Mouse (Mus musculus) limb, embryonic 11.5 days (tissue): ENCODE measurements around the gene Eno2. TPM values are rescaled to one million over a fixed set of nuclear protein-coding genes. Genes with fewer than 3 reads are reported as not detected.
"Not testable (repeated sequence)": the region's sequence is repeated elsewhere in the genome, so short reads cannot be mapped to it uniquely, and the experiment has no call there.

Experiments
- ATAC-seq: fragments of 200-750 bp; cut with Nextera tagmentation; 2 replicates; pipeline ENCODE4 v1.8.0; 2017; ENCODE audit warnings: low read depth; ENCODE audit not compliant: insufficient number of reproducible peaks, low FRiP score, low TSS enrichment
- DNase-seq: peaks from one replicate; pipeline ENCODE4 v3.0.0-alpha.2; 2015; ENCODE audit warnings: low spot score
- H3K27ac ChIP-seq: fragments of 300-500 bp; sonication (generic); replicated peaks from 2 replicates; pipeline ENCODE4 v1.5.1; 2014; ENCODE audit warnings: low read depth, mild to moderate bottlenecking, low read length
- H3K27me3 ChIP-seq: fragments of 300-500 bp; sonication (generic); 2 replicates; pipeline ENCODE4 v1.6.1; 2014; ENCODE audit warnings: mild to moderate bottlenecking, low read length, mixed read lengths; ENCODE audit not compliant: control insufficient read depth, insufficient read depth
- H3K36me3 ChIP-seq: fragments of 300-500 bp; sonication (generic); 2 replicates; pipeline ENCODE4 v1.6.1; 2014; ENCODE audit warnings: mild to moderate bottlenecking, low read length, moderate library complexity, mixed read lengths; ENCODE audit not compliant: control insufficient read depth, insufficient read depth
- H3K4me1 ChIP-seq: fragments of 300-500 bp; sonication (generic); 2 replicates; pipeline ENCODE4 v1.6.1; 2014; ENCODE audit warnings: low read length, mixed read lengths; ENCODE audit not compliant: control insufficient read depth, insufficient read depth
- H3K4me2 ChIP-seq: fragments of 300-500 bp; sonication (generic); 2 replicates; pipeline ENCODE4 v1.6.1; 2014; ENCODE audit warnings: low read depth, mild to moderate bottlenecking, moderate library complexity; ENCODE audit not compliant: severe bottlenecking
- H3K4me3 ChIP-seq: fragments of 300-500 bp; sonication (generic); 2 replicates; pipeline ENCODE4 v1.5.1; 2014; ENCODE audit warnings: low read depth, low read length
- H3K9ac ChIP-seq: fragments of 300-500 bp; sonication (generic); 2 replicates; pipeline ENCODE4 v1.6.1; 2014; ENCODE audit warnings: mild to moderate bottlenecking, low read length
- H3K9me3 ChIP-seq: fragments of 300-500 bp; sonication (generic); 2 replicates; pipeline ENCODE4 v1.6.1; 2016; ENCODE audit warnings: low read length; ENCODE audit not compliant: control insufficient read depth
- WGBS: fragments of 180-500 bp; shearing (Covaris S2); extraction: QIAGEN DNeasy Blood & Tissue Kit; methylation state at CpG from one replicate; pipeline ENCODE4 v1.1.7; 2014; 5-methylcytosine and 5-hydroxymethylcytosine counted together
- polyA plus RNA-seq: library from polyadenylated mRNA; unstranded; fragments of >200 nt; fragmentation: Nextera tagmentation; extraction: Ambion mirVana; gene quantifications from 2 replicates; pipeline ENCODE4 v1.2.1, GENCODE M21; 2014

Gene Eno2
- polyA plus RNA-seq, 1 experiment from 2014 or later = 3.0 TPM

DNA sequence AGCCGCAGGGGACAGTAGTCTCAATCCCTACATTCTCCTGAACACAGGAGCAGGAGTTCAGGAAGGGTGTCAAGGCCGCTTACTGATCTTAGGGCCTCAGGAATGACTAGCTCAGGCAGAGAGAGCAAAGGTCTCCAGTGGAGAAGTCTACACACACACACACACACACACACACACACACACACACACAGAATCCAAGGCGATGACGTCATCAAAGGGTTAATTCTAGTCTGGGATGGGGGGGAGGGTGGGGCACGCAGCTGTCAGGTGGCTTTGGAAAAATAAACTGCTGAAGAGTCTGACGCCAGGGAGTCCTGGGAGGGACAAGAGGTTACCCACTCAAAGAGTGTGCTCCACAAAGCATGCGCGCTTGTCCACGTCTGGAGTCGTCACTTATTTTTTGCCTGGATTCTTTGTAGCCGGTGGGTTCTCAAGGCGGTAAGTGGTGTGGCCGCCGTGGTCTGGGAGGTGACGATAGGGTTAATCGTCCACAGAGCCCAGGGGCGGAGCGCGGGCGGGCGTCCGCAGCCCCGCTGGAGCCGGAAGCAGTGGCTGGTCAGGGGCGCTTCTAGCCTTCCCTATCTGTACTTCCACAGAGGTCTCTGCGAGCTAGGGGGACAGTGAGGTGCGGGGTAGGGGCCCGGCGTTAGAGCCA, 39.0 kb upstream of the Eno2 start, which contains the start of gene Spsb2:
Gene Spsb2 (plus strand): TSS at position 304 of the 655 bp plus-strand sequence.
- Histone ChIP-seq H3K27ac (peak within 1 kb of the TSS; percentile 80), H3K4me3 (peak within 1 kb of the TSS; percentile 56), H3K36me3 (peaks cover 9% of the 10 kb centered on the region; the same call in 1 of the 2 replicates), H3K9me3 (no peaks in the 10 kb centered on the region), H3K4me1 (peaks cover 15% of the 10 kb centered on the region; the same call in 1 of the 2 replicates), H3K27me3 (no peaks in the 10 kb centered on the region), H3K9ac (peak within 1 kb of the TSS; percentile 64), H3K4me2 (peak within 1 kb of the TSS; percentile 95)
- 4% methylated on average over 29 of the region's 29 CpGs for WGBS
- peak; percentile 82 for DNase-seq
- ATAC-seq = peak; percentile 36; the same call in 1 of the 2 replicates

DNA sequence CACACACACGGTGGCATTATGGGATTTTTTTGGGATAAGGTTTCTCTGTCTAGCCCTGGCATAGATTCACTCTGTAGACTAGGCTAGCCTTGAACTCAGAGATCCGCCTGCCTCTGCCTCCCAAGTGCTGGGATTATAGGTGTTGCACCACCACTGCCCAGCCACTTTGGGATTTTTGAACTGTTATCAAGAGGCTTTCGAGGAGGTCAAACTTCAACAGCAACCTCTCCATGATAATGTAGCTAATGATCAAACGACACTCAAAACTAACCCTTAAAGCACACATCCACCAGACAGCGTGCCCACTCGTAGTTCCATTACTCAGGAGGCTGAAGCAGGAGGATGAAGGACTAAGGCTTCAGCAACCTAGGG, 38.5 kb upstream of the Eno2 start:
- no peak overlapping the region for H3K27ac ChIP-seq
- H3K4me2 ChIP-seq = peak overlapping the region; percentile 95; the same call in 1 of the 2 replicates
- H3K36me3 ChIP-seq = peaks cover 9% of the 10 kb centered on the region; the same call in 1 of the 2 replicates
- no peaks in the 10 kb centered on the region for H3K9me3 ChIP-seq
- ATAC-seq (no peak), DNase-seq (no peak)
- WGBS = 85% methylated on average over 6 of the region's 6 CpGs
- peaks cover 12% of the 10 kb centered on the region; the same call in 1 of the 2 replicates for H3K4me1 ChIP-seq
- H3K9ac ChIP-seq = no peak overlapping the region
- H3K27me3 ChIP-seq = no peaks in the 10 kb centered on the region
- peak overlapping the region; percentile 56 for H3K4me3 ChIP-seq

DNA sequence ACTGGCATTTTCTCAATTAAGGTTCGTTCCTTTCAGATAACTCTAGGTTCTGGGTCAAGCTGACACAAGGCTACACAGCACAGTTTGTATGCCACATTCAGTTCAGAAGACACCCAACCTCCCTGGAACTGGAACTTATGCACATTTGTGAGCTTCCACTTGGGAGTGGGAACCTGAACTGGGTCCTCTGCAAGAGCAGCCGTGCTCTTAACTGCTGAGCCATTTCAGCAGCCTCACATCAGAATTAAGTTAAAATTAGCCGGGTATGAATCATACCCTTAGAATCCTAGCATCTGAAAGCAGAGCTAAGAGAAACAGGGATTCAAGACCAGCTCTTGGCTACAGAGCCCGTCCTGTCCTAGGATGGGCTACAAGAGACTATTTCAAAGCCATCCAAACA, 37.9 kb upstream of the Eno2 start:
- ATAC-seq (no peak), DNase-seq (no peak)
- Histone ChIP-seq H3K27ac (no peak overlapping the region), H3K4me3 (no peak overlapping the region), H3K9ac (no peak overlapping the region), H3K36me3 (peaks cover 7% of the 10 kb centered on the region; the same call in 1 of the 2 replicates), H3K9me3 (no peaks in the 10 kb centered on the region), H3K27me3 (no peaks in the 10 kb centered on the region), H3K4me2 (no peak overlapping the region), H3K4me1 (peaks cover 11% of the 10 kb centered on the region; the same call in 1 of the 2 replicates)
- 89% methylated on average over 4 of the region's 4 CpGs for WGBS

DNA sequence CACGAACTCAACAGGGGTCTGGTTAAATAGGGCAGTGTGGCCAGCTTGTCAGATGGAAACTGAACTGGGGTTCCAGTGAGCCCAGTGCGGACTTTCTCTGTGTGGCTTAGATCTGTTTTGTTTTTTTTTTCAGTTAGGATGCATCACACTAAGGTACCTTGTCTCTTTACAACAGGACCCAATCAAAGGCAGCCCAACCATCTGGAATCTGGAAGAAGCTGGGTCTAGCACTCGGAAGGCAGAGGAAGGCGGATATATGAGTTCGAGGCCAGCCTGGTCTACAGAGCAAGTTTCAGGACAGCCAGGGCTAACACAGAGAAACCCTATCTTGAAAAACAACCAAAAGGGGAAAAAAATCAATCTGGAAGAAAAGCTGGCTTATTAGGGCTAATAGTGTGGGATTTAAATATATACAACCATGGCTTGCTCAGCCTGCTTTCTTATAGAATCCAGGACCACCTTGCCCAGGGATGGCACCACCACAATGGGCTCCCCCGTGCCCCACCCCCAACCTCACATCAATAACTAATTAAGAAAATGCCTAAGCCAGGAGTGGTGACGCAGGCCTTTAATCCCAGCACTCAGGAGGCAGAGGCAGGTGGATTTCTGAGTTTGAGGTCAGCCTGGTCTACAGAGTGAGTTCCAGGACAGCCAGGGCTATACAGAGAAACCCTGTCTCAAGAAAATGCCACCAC, 37.1 kb upstream of the Eno2 start:
- Histone ChIP-seq H3K9me3 (no peaks in the 10 kb centered on the region), H3K4me3 (no peak overlapping the region), H3K27me3 (no peaks in the 10 kb centered on the region), H3K36me3 (peaks cover 2% of the 10 kb centered on the region; the same call in 1 of the 2 replicates), H3K4me2 (peak overlapping the region; percentile 75; the same call in 1 of the 2 replicates), H3K9ac (no peak overlapping the region; the same call in 1 of the 2 replicates), H3K27ac (peak overlapping the region; percentile 58; the same call in 1 of the 2 replicates), H3K4me1 (0 out of 2 replicates have a peak, but pooled peaks cover 7% of the 10 kb centered on the region)
- no peak for ATAC-seq
- no peak for DNase-seq
- WGBS = 74% methylated on average over 7 of the region's 7 CpGs

DNA sequence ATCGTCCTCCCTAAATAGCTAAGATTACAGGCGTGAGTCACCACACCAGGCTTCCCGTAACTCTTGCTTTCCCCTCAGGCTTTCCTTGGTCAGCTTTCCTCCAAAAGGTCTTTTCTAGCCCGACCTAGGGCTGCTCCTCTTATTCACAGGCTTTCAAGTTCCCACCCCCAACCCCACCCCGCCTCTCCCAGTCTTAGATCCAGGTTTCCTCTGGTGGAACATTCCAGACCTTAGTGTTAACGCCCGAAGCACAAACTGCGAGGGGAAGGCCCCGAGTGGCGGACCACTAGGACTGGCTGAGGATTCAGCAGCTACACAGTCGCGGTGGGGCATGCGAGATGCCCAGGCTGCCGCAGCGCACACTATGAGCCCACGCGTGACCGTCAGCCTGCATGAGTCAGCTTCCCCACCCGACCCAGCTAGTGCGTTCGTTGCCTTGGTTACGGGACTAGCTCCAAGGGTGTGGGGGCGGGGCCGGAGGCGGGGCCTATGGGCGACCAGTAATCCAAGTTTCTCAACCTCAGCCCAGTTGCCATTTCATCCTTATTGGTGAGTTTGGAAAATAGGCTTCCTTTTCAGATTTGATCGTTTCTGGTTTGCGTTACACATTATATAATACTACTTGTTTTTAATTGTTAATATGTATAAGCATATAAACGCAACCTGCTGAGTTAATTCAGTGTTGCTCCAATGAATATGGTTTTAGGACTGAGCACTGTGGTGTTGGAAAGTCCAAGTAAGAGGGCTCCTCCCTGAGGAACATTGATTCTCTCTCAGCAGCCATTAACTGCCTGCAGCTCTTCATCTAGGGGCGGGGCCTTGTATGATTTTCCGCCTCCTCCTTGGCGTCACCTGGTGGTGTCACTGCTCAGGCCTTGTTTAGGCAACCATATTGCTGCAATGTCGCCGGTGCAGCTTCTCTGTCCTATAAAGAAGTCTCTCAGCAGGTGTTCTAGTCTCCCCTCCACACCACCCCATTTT, 36.2 kb upstream of the Eno2 start:
- peak; percentile 93 for DNase-seq
- H3K4me3 ChIP-seq = peak overlapping the region; percentile 39
- ATAC-seq = peak; percentile 71
- H3K27me3 ChIP-seq = no peaks in the 10 kb centered on the region
- H3K4me1 ChIP-seq = 0 out of 2 replicates have a peak, but pooled peaks cover 7% of the 10 kb centered on the region
- WGBS = 3% methylated on average over 34 of the region's 34 CpGs
- no peaks in the 10 kb centered on the region for H3K36me3 ChIP-seq
- H3K9me3 ChIP-seq = no peaks in the 10 kb centered on the region
- H3K4me2 ChIP-seq = peak overlapping the region; percentile 75
- H3K9ac ChIP-seq = peak overlapping the region; percentile 58
- peak overlapping the region; percentile 88 for H3K27ac ChIP-seq

DNA sequence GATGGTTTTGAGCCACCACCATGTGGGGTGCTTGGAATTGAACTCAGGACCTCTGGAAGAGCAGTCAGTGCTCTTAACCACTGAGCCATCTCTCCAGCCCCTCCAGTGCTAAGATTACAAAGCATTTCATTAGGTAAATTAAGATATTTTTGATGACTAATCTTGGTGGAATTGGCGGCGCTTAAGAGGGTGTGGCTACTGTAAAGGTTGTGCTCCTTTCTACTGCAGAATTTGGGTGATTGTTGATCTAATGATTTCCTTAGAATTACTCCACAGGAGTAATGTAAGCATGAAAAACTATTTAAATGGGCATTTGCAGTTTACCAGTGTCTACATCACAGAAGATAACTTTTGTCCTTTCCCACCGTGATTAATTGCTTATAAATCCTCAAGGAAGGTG, 34.9 kb upstream of the Eno2 start:
- no peaks in the 10 kb centered on the region for H3K36me3 ChIP-seq
- ATAC-seq (no peak), DNase-seq (no peak)
- no peaks in the 10 kb centered on the region for H3K9me3 ChIP-seq
- 0 out of 2 replicates have a peak, but pooled peaks cover 3% of the 10 kb centered on the region for H3K4me1 ChIP-seq
- no peak overlapping the region for H3K9ac ChIP-seq
- no peak overlapping the region for H3K4me2 ChIP-seq
- no peaks in the 10 kb centered on the region for H3K27me3 ChIP-seq
- no peak overlapping the region for H3K27ac ChIP-seq
- H3K4me3 ChIP-seq = no peak overlapping the region
- 94% methylated on average over 3 of the region's 3 CpGs for WGBS

DNA sequence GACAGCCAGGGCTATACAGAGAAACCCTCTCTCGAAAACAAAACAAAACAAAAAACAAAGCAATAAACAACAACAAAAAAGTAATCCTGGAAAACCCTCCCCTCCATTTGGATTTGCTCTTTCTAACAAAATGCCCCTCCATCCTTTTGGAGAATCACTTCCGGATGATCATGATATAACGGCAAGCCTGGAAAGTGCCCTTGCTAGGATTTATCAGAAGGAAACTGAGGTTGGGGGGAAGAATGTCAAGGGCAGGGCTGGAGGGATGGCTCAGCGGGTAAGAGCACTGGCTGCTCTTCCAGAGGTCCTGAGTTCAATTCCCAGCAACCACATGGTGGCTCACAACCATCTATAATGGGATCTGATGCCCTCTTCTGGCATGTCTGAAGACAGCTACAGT, 34.2 kb upstream of the Eno2 start:
- not testable (repeated sequence) for H3K4me2 ChIP-seq, H3K4me3 ChIP-seq, ATAC-seq, H3K9ac ChIP-seq, H3K36me3 ChIP-seq, H3K4me1 ChIP-seq, H3K9me3 ChIP-seq, DNase-seq, H3K27me3 ChIP-seq, H3K27ac ChIP-seq
- 94% methylated on average over 4 of the region's 4 CpGs for WGBS

DNA sequence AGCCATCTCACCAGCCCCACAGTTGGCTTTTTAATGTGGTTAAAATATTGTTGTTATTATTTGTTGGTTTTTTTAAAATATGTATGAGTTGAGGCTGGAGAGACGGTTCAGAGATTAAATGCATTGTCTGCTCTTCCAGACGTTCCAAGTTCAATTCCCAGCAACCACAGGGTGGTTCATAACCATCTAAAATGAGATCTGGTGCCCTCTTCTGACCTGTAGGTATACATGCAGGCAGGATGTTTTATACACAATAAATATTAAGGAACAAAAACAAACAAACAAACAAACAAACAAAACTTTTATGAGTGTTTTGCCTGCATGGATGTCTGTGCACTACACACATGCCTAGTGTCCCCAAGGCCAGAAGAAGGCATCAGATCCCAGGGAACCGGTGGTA, 33.6 kb upstream of the Eno2 start:
- ATAC-seq (no peak), DNase-seq (no peak)
- Histone ChIP-seq H3K9ac (no peak overlapping the region), H3K4me2 (no peak overlapping the region), H3K4me1 (0 out of 2 replicates have a peak, but pooled peaks cover 3% of the 10 kb centered on the region), H3K27ac (no peak overlapping the region), H3K36me3 (no peaks in the 10 kb centered on the region), H3K4me3 (no peak overlapping the region), H3K27me3 (no peaks in the 10 kb centered on the region), H3K9me3 (no peaks in the 10 kb centered on the region)
- 81% methylated on average over 3 of the region's 3 CpGs for WGBS
